Mouse (Mus musculus) kidney, adult 2 months (tissue): ENCODE data around the gene Mob3b. TPM values are rescaled to one million over a fixed set of nuclear protein-coding genes. Genes with fewer than 3 reads are reported as not detected.
"Not testable (repeated sequence)": the region's sequence is repeated elsewhere in the genome, so short reads cannot be mapped to it uniquely, and the experiment has no call there.

Source experiments
- DNase-seq: peaks from one replicate; pipeline ENCODE4 v3.0.0; 2021
- H3K27ac ChIP-seq: fragments of 200-500 bp; 2 replicates; pipeline ENCODE4 v1.5.1; 2012; ENCODE audit warnings: low read depth, low read length, control low read depth, inconsistent platforms; ENCODE audit not compliant: insufficient read depth
- H3K27me3 ChIP-seq: fragments of 200-500 bp; replicated peaks from 2 replicates; pipeline ENCODE4 v1.6.1; 2012; ENCODE audit warnings: mild to moderate bottlenecking, moderate library complexity, low read length, inconsistent platforms; ENCODE audit not compliant: control insufficient read depth, insufficient read depth
- H3K36me3 ChIP-seq: fragments of 200-500 bp; 2 replicates; pipeline ENCODE4 v1.6.1; 2012; ENCODE audit warnings: mild to moderate bottlenecking, moderate library complexity, low read length, inconsistent platforms; ENCODE audit not compliant: control insufficient read depth, insufficient read depth
- H3K4me1 ChIP-seq: fragments of 200-500 bp; 2 replicates; pipeline ENCODE4 v1.6.1; 2011; ENCODE audit warnings: low read length; ENCODE audit not compliant: control insufficient read depth, insufficient read depth
- H3K4me3 ChIP-seq: fragments of 200-500 bp; 2 replicates; pipeline ENCODE4 v1.5.1; 2011; ENCODE audit warnings: mild to moderate bottlenecking, low read depth, low read length, control low read depth; ENCODE audit not compliant: insufficient read depth
- CTCF ChIP-seq: fragments of 200-500 bp; conservative IDR thresholded peaks from 2 replicates; pipeline ENCODE4 v1.5.1; 2011; ENCODE audit warnings: low read depth, mild to moderate bottlenecking, control low read depth, low read length, moderate library complexity, mixed read lengths; ENCODE audit not compliant: insufficient read depth, insufficient read length
- POLR2A ChIP-seq: fragments of 200-500 bp; IDR thresholded peaks from one replicate; pipeline ENCODE4 v1.6.1; 2011; ENCODE audit warnings: low read depth, low read length, control low read depth
- WGBS: fragments of 180-500 bp; shearing (Covaris S2); methylation state at CpG from one replicate; pipeline ENCODE4 v1.1.7; 2018; 5-methylcytosine and 5-hydroxymethylcytosine counted together
- polyA plus RNA-seq: library from polyadenylated mRNA; depleted of rRNA; stranded (reverse); fragments of >200 nt; gene quantifications from 2 replicates; pipeline ENCODE4 v1.2.3, GENCODE M21; 2012

The Mob3b gene
- polyA plus RNA-seq, 1 experiment: 11.8 TPM

- no peak overlapping the region for H3K27ac ChIP-seq
- no peaks in the 10 kb centered on the region for H3K27me3 ChIP-seq
- DNase-seq: no peak
- H3K36me3 ChIP-seq: no peaks in the 10 kb centered on the region
- WGBS: 67% methylated on average over 13 of the region's 13 CpGs
- H3K4me1 ChIP-seq: peaks cover 4% of the 10 kb centered on the region; the same call in 1 of the 2 replicates
- no peak overlapping the region for H3K4me3 ChIP-seq
- TF ChIP-seq CTCF (no peak), POLR2A (no peak)
Measured at GRCm38 (mm10) chr4:34963999-34964398, 193.3 kb downstream of the Mob3b start.

- peak; percentile 53 for DNase-seq
- Histone ChIP-seq H3K4me1 (no peaks in the 10 kb centered on the region), H3K36me3 (no peaks in the 10 kb centered on the region), H3K27ac (no peak overlapping the region), H3K27me3 (no peaks in the 10 kb centered on the region), H3K4me3 (no peak overlapping the region)
- TF ChIP-seq POLR2A (no peak), CTCF (peak; percentile 34; the same call in 1 of the 2 replicates)
- 65% methylated on average over 15 of the region's 15 CpGs for WGBS
Measured at GRCm38 (mm10) chr4:34960781-34961560, 196.3 kb downstream of the Mob3b start.

- Histone ChIP-seq H3K4me1 (no peaks in the 10 kb centered on the region), H3K4me3 (no peak overlapping the region), H3K27me3 (no peaks in the 10 kb centered on the region), H3K36me3 (no peaks in the 10 kb centered on the region), H3K27ac (no peak overlapping the region)
- no peak for TF ChIP-seq CTCF
- TF ChIP-seq POLR2A: no peak
- WGBS: 88% methylated on average over 6 of the region's 6 CpGs
- DNase-seq: no peak
Measured at GRCm38 (mm10) chr4:34959477-34959876, 197.8 kb downstream of the Mob3b start.

GRCm38 (mm10) chr4:34958155-34959028 is 198.9 kb downstream of the Mob3b start:
- Histone ChIP-seq H3K27ac (no peak overlapping the region), H3K27me3 (no peaks in the 10 kb centered on the region), H3K36me3 (no peaks in the 10 kb centered on the region), H3K4me3 (no peak overlapping the region), H3K4me1 (no peaks in the 10 kb centered on the region)
- peak; percentile 47 for TF ChIP-seq CTCF
- TF ChIP-seq POLR2A: no peak
- WGBS: 35% methylated on average over 12 of the region's 12 CpGs
- DNase-seq: peak; percentile 68

- Histone ChIP-seq H3K27ac (no peak overlapping the region), H3K27me3 (no peaks in the 10 kb centered on the region), H3K4me3 (no peak overlapping the region), H3K36me3 (no peaks in the 10 kb centered on the region; the same call in 1 of the 2 replicates), H3K4me1 (no peaks in the 10 kb centered on the region)
- TF ChIP-seq CTCF (no peak), POLR2A (no peak)
- DNase-seq: no peak
- 81% methylated on average over 10 of the region's 10 CpGs for WGBS
Measured at GRCm38 (mm10) chr4:34953716-34954115, 203.6 kb downstream of the Mob3b start.

- H3K4me3 ChIP-seq: no peak overlapping the region
- no peak overlapping the region for H3K27ac ChIP-seq
- no peaks in the 10 kb centered on the region for H3K27me3 ChIP-seq
- DNase-seq: no peak
- H3K36me3 ChIP-seq: no peaks in the 10 kb centered on the region
- TF ChIP-seq POLR2A (no peak), CTCF (no peak)
- no peaks in the 10 kb centered on the region for H3K4me1 ChIP-seq
Measured at GRCm38 (mm10) chr4:34947181-34947580, 210.1 kb downstream of the Mob3b start.

- 93% methylated on average over 25 of the region's 25 CpGs for WGBS
- TF ChIP-seq CTCF: no peak
- no peak for TF ChIP-seq POLR2A
- no peaks in the 10 kb centered on the region for H3K27me3 ChIP-seq
- DNase-seq: no peak
- no peaks in the 10 kb centered on the region for H3K4me1 ChIP-seq
- H3K4me3 ChIP-seq: no peak overlapping the region
- no peaks in the 10 kb centered on the region for H3K36me3 ChIP-seq
- H3K27ac ChIP-seq: no peak overlapping the region
Measured at GRCm38 (mm10) chr4:34941046-34941445, 216.2 kb downstream of the Mob3b start.

- not testable (repeated sequence) for H3K36me3 ChIP-seq, H3K4me3 ChIP-seq, H3K4me1 ChIP-seq, H3K27me3 ChIP-seq, H3K27ac ChIP-seq, DNase-seq
- WGBS: 81% methylated on average over 7 of the region's 7 CpGs
Measured at GRCm38 (mm10) chr4:34928386-34928785, 228.9 kb downstream of the Mob3b start.
